In genomic region chr9:77347704-77348103, GRCm38 (mm10) we compare ENCODE assay signal across 31 mouse cellular contexts. TPM values are rescaled to one million over a fixed set of nuclear protein-coding genes. Genes with fewer than 3 reads are reported as not detected.
DNase-seq lines count a peak whose midpoint lies in the region; ATAC-seq and TF ChIP-seq lines count a peak whose summit lies in the region.
"Had no signal": no experiment of that assay in that cellular context is flagged by ENCODE, and none has a peak within 500 bp of the region (broad histone marks: within the 10 kb centered on the region; RNA-seq: fewer than 3 reads in every experiment).

No protein-coding gene starts in this region.

- H3K9me3 ChIP-seq in intestine, postnatal 0 days (ENCODE audit: control insufficient read depth), result no peaks in the 10 kb centered on the region
- no peaks in the 10 kb centered on the region for H3K9me3 ChIP-seq in intestine, embryonic 15.5 days
- no peaks in the 10 kb centered on the region for H3K9me3 ChIP-seq in heart, embryonic 16.5 days (replicated peaks; ENCODE audit: control insufficient read depth, low read length)
- H3K9me3 ChIP-seq: embryonic facial prominence, embryonic 13.5 days; forebrain, embryonic 10.5 days; forebrain, embryonic 15.5 days; hindbrain, embryonic 10.5 days; neural tube, embryonic 15.5 days; stomach, embryonic 15.5 days had no signal

- no peak for ATAC-seq in intestine, postnatal 0 days
- no peak for ATAC-seq in intestine, embryonic 15.5 days
- peak; percentile 76 for ATAC-seq in heart, embryonic 16.5 days (replicated peaks; ENCODE audit: extremely low read depth, insufficient read depth, low FRiP score)
- no peak for ATAC-seq in cerebellum, adult (ENCODE audit: insufficient number of reproducible peaks, low FRiP score, low TSS enrichment)
- ATAC-seq in CD4-positive, CD25-positive, alpha-beta regulatory T cell, adult 4 months, result no peak
- ATAC-seq: forebrain, embryonic 15.5 days; hindbrain, embryonic 16.5 days had no signal

- H3K4me2 ChIP-seq in intestine, postnatal 0 days (replicated peaks; ENCODE audit: low read depth), result peak overlapping the region; percentile 27; the same call in 1 of the 2 replicates
- no peak overlapping the region for H3K4me2 ChIP-seq in intestine, embryonic 15.5 days (replicated peaks)
- peak overlapping the region; percentile 19 for H3K4me2 ChIP-seq in heart, embryonic 16.5 days (ENCODE audit: low read depth, low read length)
- H3K4me2 ChIP-seq: embryonic facial prominence, embryonic 13.5 days; forebrain, embryonic 15.5 days; lung, embryonic 14.5 days; neural tube, embryonic 15.5 days; stomach, embryonic 15.5 days had no signal

- DNase-seq in gastrocnemius, adult 18-20 months (ENCODE audit: low spot score), result peak; percentile 45
- DNase-seq in gastrocnemius, postnatal 25 days, result no peak
- no peak for DNase-seq in kidney, postnatal 36 days
- DNase-seq: adrenal gland, postnatal 14 days; cerebellum, adult 11-12 months; cerebellum, postnatal 10 days; gastrocnemius, postnatal 14 days; kidney, postnatal 14 days; liver; lung, embryonic 14.5 days; lung, postnatal 14 days; midbrain, embryonic 14.5 days; retina, postnatal 1 day; right cerebral cortex, postnatal 14 days had no signal

- WGBS in intestine, postnatal 0 days, result 34% methylated on average over 7 of the region's 7 CpGs
- WGBS in intestine, embryonic 15.5 days, result 46% methylated on average over 7 of the region's 7 CpGs
- 13% methylated on average over 7 of the region's 7 CpGs for WGBS in heart, embryonic 16.5 days

- no peaks in the 10 kb centered on the region for H3K36me3 ChIP-seq in intestine, postnatal 0 days (ENCODE audit: control insufficient read depth, insufficient read depth)
- no peaks in the 10 kb centered on the region for H3K36me3 ChIP-seq in intestine, embryonic 15.5 days
- no peaks in the 10 kb centered on the region for H3K36me3 ChIP-seq in heart, embryonic 16.5 days (ENCODE audit: control insufficient read depth, insufficient read depth)
- H3K36me3 ChIP-seq: embryonic facial prominence, embryonic 13.5 days; forebrain, embryonic 10.5 days; forebrain, embryonic 15.5 days; G1E; hindbrain, embryonic 10.5 days; neural tube, embryonic 15.5 days; stomach, embryonic 15.5 days had no signal

- H3K4me3 ChIP-seq in intestine, postnatal 0 days (ENCODE audit: low read depth, low read length), result no peak overlapping the region
- H3K4me3 ChIP-seq in intestine, embryonic 15.5 days (replicated peaks), result no peak overlapping the region
- H3K4me3 ChIP-seq in heart, embryonic 16.5 days (ENCODE audit: low read length), result peak overlapping the region; percentile 45
- H3K4me3 ChIP-seq: embryonic facial prominence, embryonic 13.5 days; forebrain, embryonic 10.5 days; forebrain, embryonic 15.5 days; hindbrain, embryonic 10.5 days; neural tube, embryonic 15.5 days; stomach, embryonic 15.5 days had no signal

- no peaks in the 10 kb centered on the region for H3K27me3 ChIP-seq in intestine, postnatal 0 days (replicated peaks; ENCODE audit: control insufficient read depth, insufficient read depth, low read length)
- H3K27me3 ChIP-seq in intestine, embryonic 15.5 days (replicated peaks), result no peaks in the 10 kb centered on the region
- H3K27me3 ChIP-seq in heart, embryonic 16.5 days (ENCODE audit: control insufficient read depth, insufficient read depth, low read length), result no peaks in the 10 kb centered on the region
- H3K27me3 ChIP-seq: embryonic facial prominence, embryonic 13.5 days; forebrain, embryonic 15.5 days; neural tube, embryonic 15.5 days; stomach, embryonic 15.5 days had no signal

- H3K9ac ChIP-seq in intestine, postnatal 0 days (ENCODE audit: low read depth, low read length), result no peak overlapping the region
- H3K9ac ChIP-seq in intestine, embryonic 15.5 days, result no peak overlapping the region
- peak overlapping the region; percentile 75 for H3K9ac ChIP-seq in heart, embryonic 16.5 days (ENCODE audit: low read length)
- H3K9ac ChIP-seq: embryonic facial prominence, embryonic 13.5 days; forebrain, embryonic 15.5 days; liver, embryonic 14.5 days; lung, embryonic 14.5 days; neural tube, embryonic 15.5 days; stomach, embryonic 15.5 days had no signal

- TF ChIP-seq CTCF in intestine, postnatal 0 days (IDR thresholded peaks at IDR 0.05; ENCODE audit: low read depth), result no peak

- no peak overlapping the region for H3K27ac ChIP-seq in intestine, postnatal 0 days (ENCODE audit: low read depth, low read length)
- no peak overlapping the region for H3K27ac ChIP-seq in intestine, embryonic 15.5 days
- peak overlapping the region; percentile 94 for H3K27ac ChIP-seq in heart, embryonic 16.5 days (ENCODE audit: low read length)
- H3K27ac ChIP-seq: embryonic facial prominence, embryonic 13.5 days; forebrain, embryonic 10.5 days; forebrain, embryonic 15.5 days; hindbrain, embryonic 10.5 days; liver, embryonic 14.5 days; neural tube, embryonic 15.5 days; stomach, embryonic 15.5 days had no signal

- H3K4me1 ChIP-seq in intestine, postnatal 0 days (replicated peaks; ENCODE audit: control insufficient read depth, insufficient read depth, low read length), result no peaks in the 10 kb centered on the region
- H3K4me1 ChIP-seq in intestine, embryonic 15.5 days (replicated peaks), result no peaks in the 10 kb centered on the region
- peaks cover 4% of the 10 kb centered on the region; the same call in 1 of the 2 replicates for H3K4me1 ChIP-seq in heart, embryonic 16.5 days (ENCODE audit: control insufficient read depth, insufficient read depth, low read length)
- H3K4me1 ChIP-seq: embryonic facial prominence, embryonic 13.5 days; forebrain, embryonic 15.5 days; hindbrain, embryonic 10.5 days; neural tube, embryonic 15.5 days; stomach, embryonic 15.5 days had no signal

RNA-seq across cellular contexts. Expression of gene Mlip, which starts 5.1 kb away (rescaled TPM):
- total RNA-seq in gastrocnemius, adult 18-20 months (2021), result 100 to 1,000 TPM in 1 of 2 experiments, 10 to 100 TPM in 1; 88.0 to 103 TPM
- 10 to 100 TPM; 91.1 to 92.1 TPM for total RNA-seq in gastrocnemius, postnatal 25 days (2021)
- polyA plus RNA-seq in intestine, postnatal 0 days (2015; fragmentation: Nextera tagmentation; extraction: Ambion mirVana), result 0.47 and 0.52 TPM in 2 replicates
- 0.44 and 0.59 TPM in 2 replicates for polyA plus RNA-seq in intestine, embryonic 15.5 days (2015; fragmentation: Nextera tagmentation; extraction: Ambion mirVana)
- polyA plus RNA-seq in heart, embryonic 16.5 days (2015; fragmentation: Nextera tagmentation; extraction: Ambion mirVana), result 94.1 and 101 TPM in 2 replicates
- polyA plus RNA-seq in CD4-positive, CD25-positive, alpha-beta regulatory T cell, adult 4 months (2017; shearing (Covaris generic)), result under 1 TPM in 1 of 2 experiments, not detected in 1; 0.15 TPM
- total RNA-seq: common myeloid progenitor, adult 5-6 weeks; monocyte, adult 5-6 weeks had no signal
- polyA plus RNA-seq: forebrain, embryonic 10.5 days; G1E; kidney, embryonic 14.5 days; liver, embryonic 14.5 days had no signal

Comparison
In these comparisons a context has a peak if more than half of its experiments do, and no peak if none do; other contexts are left out.
1. RNA of gene Mlip, which starts 5.1 kb away (polyA plus RNA-seq): 94.1 to 101 TPM in heart, embryonic 16.5 days; 0.47 to 0.52 TPM in intestine, postnatal 0 days, 0.44 to 0.59 TPM in intestine, embryonic 15.5 days and 0.15 TPM in CD4-positive, CD25-positive, alpha-beta regulatory T cell, adult 4 months; every median in the first group is over 10 times any median in the second.